Mouse (Mus musculus) hindbrain, embryonic 15.5 days (tissue): ENCODE results near the gene Lmx1a. TPM values are rescaled to one million over a fixed set of nuclear protein-coding genes. Genes with fewer than 3 reads are reported as not detected.
A peak's percentile ranks its signal among the peaks of the same experiment; 100 is the strongest.

Experiments used
- ATAC-seq: fragments of 200-750 bp; cut with Nextera tagmentation; 2 replicates; pipeline ENCODE4 v1.8.0; 2017; ENCODE audit warnings: low read depth, moderate number of reproducible peaks, moderate TSS enrichment; ENCODE audit not compliant: low FRiP score
- H3K27ac ChIP-seq: fragments of 300-500 bp; sonication (generic); replicated peaks from 2 replicates; pipeline ENCODE4 v1.5.1; 2015; ENCODE audit warnings: mild to moderate bottlenecking, inconsistent platforms
- H3K27me3 ChIP-seq: fragments of 300-500 bp; sonication (generic); 2 replicates; pipeline ENCODE4 v1.6.1; 2015; ENCODE audit warnings: control low read depth, inconsistent platforms
- H3K36me3 ChIP-seq: fragments of 300-500 bp; sonication (generic); 2 replicates; pipeline ENCODE4 v1.6.1; 2015; ENCODE audit warnings: control low read depth, inconsistent platforms
- H3K4me1 ChIP-seq: fragments of 300-500 bp; sonication (generic); replicated peaks from 2 replicates; pipeline ENCODE4 v1.6.1; 2015; ENCODE audit warnings: control low read depth, inconsistent platforms
- H3K4me2 ChIP-seq: fragments of 300-500 bp; sonication (generic); 2 replicates; pipeline ENCODE4 v1.6.1; 2015; ENCODE audit warnings: moderate library complexity, mild to moderate bottlenecking, inconsistent platforms
- H3K4me3 ChIP-seq: fragments of 300-500 bp; sonication (generic); 2 replicates; pipeline ENCODE4 v1.5.1; 2015; ENCODE audit warnings: mild to moderate bottlenecking, inconsistent platforms
- H3K9ac ChIP-seq: fragments of 300-500 bp; sonication (generic); 2 replicates; pipeline ENCODE4 v1.6.1; 2015; ENCODE audit warnings: inconsistent platforms
- H3K9me3 ChIP-seq: fragments of 300-500 bp; sonication (generic); 2 replicates; pipeline ENCODE4 v1.6.1; 2016; ENCODE audit warnings: control low read depth, inconsistent platforms
- WGBS: fragments of 180-500 bp; shearing (Covaris S2); methylation state at CpG from one replicate; pipeline ENCODE4 v1.1.7; 2015; 5-methylcytosine and 5-hydroxymethylcytosine counted together
- polyA plus RNA-seq: library from polyadenylated mRNA; unstranded; fragments of >200 nt; fragmentation: Nextera tagmentation; extraction: Ambion mirVana; gene quantifications from 2 replicates; pipeline ENCODE4 v1.2.1, GENCODE M21; 2015

Lmx1a gene
- polyA plus RNA-seq, 1 experiment from 2014 or later: 11.5 TPM

GRCm38 (mm10) chr1:167854801-167855200 is 165.8 kb downstream of the Lmx1a start:
- H3K4me1 ChIP-seq: no peaks in the 10 kb centered on the region
- H3K9me3 ChIP-seq: no peaks in the 10 kb centered on the region
- 45% methylated on average over 4 of the region's 4 CpGs for WGBS
- no peak for ATAC-seq
- H3K4me2 ChIP-seq: no peak overlapping the region
- H3K27ac ChIP-seq: no peak overlapping the region
- H3K36me3 ChIP-seq: no peaks in the 10 kb centered on the region
- no peaks in the 10 kb centered on the region for H3K27me3 ChIP-seq
- H3K9ac ChIP-seq: no peak overlapping the region
- H3K4me3 ChIP-seq: no peak overlapping the region

- no peak overlapping the region for H3K27ac ChIP-seq
- 85% methylated on average over 1 of the region's 1 CpGs for WGBS
- no peaks in the 10 kb centered on the region for H3K9me3 ChIP-seq
- H3K36me3 ChIP-seq: no peaks in the 10 kb centered on the region
- H3K4me1 ChIP-seq: no peaks in the 10 kb centered on the region
- H3K4me2 ChIP-seq: no peak overlapping the region
- no peak for ATAC-seq
- H3K27me3 ChIP-seq: no peaks in the 10 kb centered on the region
- H3K9ac ChIP-seq: no peak overlapping the region
- no peak overlapping the region for H3K4me3 ChIP-seq
Observed at GRCm38 (mm10) chr1:167872028-167872427, 183.0 kb downstream of the Lmx1a start.

GRCm38 (mm10) chr1:167874099-167874498 is 185.1 kb downstream of the Lmx1a start:
- Histone ChIP-seq H3K4me2 (no peak overlapping the region), H3K4me1 (no peaks in the 10 kb centered on the region), H3K9ac (no peak overlapping the region), H3K27me3 (no peaks in the 10 kb centered on the region), H3K9me3 (no peaks in the 10 kb centered on the region), H3K36me3 (no peaks in the 10 kb centered on the region), H3K4me3 (no peak overlapping the region), H3K27ac (no peak overlapping the region)
- no peak for ATAC-seq
- WGBS: 72% methylated on average over 3 of the region's 3 CpGs

- WGBS: 82% methylated on average over 4 of the region's 4 CpGs
Observed at GRCm38 (mm10) chr1:167877931-167878330, 188.9 kb downstream of the Lmx1a start.

GRCm38 (mm10) chr1:167878354-167878753 is 189.3 kb downstream of the Lmx1a start:
- no peak for ATAC-seq
- no peak overlapping the region for H3K9ac ChIP-seq
- H3K4me1 ChIP-seq: no peaks in the 10 kb centered on the region
- H3K36me3 ChIP-seq: no peaks in the 10 kb centered on the region
- 77% methylated on average over 11 of the region's 11 CpGs for WGBS
- H3K4me3 ChIP-seq: no peak overlapping the region
- H3K9me3 ChIP-seq: no peaks in the 10 kb centered on the region
- H3K4me2 ChIP-seq: no peak overlapping the region
- H3K27ac ChIP-seq: no peak overlapping the region
- no peaks in the 10 kb centered on the region for H3K27me3 ChIP-seq

More at GRCm38 (mm10) chr1:167877931-167878330, 188.9 kb downstream of the Lmx1a start:
- no peak for ATAC-seq
- Histone ChIP-seq H3K9ac (no peak overlapping the region), H3K36me3 (no peaks in the 10 kb centered on the region), H3K4me3 (no peak overlapping the region), H3K27ac (no peak overlapping the region), H3K27me3 (no peaks in the 10 kb centered on the region), H3K4me1 (no peaks in the 10 kb centered on the region), H3K4me2 (no peak overlapping the region), H3K9me3 (no peaks in the 10 kb centered on the region)

GRCm38 (mm10) chr1:167885776-167886175 is 196.7 kb downstream of the Lmx1a start:
- H3K36me3 ChIP-seq: no peaks in the 10 kb centered on the region
- no peaks in the 10 kb centered on the region for H3K9me3 ChIP-seq
- 91% methylated on average over 5 of the region's 5 CpGs for WGBS
- peaks cover 7% of the 10 kb centered on the region for H3K4me1 ChIP-seq
- no peak overlapping the region for H3K4me2 ChIP-seq
- ATAC-seq: no peak
- no peak overlapping the region for H3K27ac ChIP-seq
- H3K27me3 ChIP-seq: no peaks in the 10 kb centered on the region
- H3K4me3 ChIP-seq: no peak overlapping the region
- no peak overlapping the region for H3K9ac ChIP-seq

- peak; percentile 54; the same call in 1 of the 2 replicates for ATAC-seq
- Histone ChIP-seq H3K9ac (no peak overlapping the region), H3K4me3 (no peak overlapping the region), H3K4me1 (peaks cover 7% of the 10 kb centered on the region), H3K4me2 (peak overlapping the region; percentile 44), H3K36me3 (no peaks in the 10 kb centered on the region), H3K9me3 (no peaks in the 10 kb centered on the region), H3K27me3 (no peaks in the 10 kb centered on the region), H3K27ac (no peak overlapping the region)
- 63% methylated on average over 5 of the region's 5 CpGs for whole genome bisulfite sequencing
Observed at GRCm38 (mm10) chr1:167888120-167888519, 199.1 kb downstream of the Lmx1a start.

GRCm38 (mm10) chr1:167888816-167889215 is 199.8 kb downstream of the Lmx1a start:
- Histone ChIP-seq H3K4me1 (peaks cover 7% of the 10 kb centered on the region), H3K9ac (no peak overlapping the region), H3K4me3 (no peak overlapping the region), H3K27me3 (no peaks in the 10 kb centered on the region), H3K4me2 (peak overlapping the region; percentile 44), H3K9me3 (no peaks in the 10 kb centered on the region), H3K27ac (no peak overlapping the region), H3K36me3 (no peaks in the 10 kb centered on the region)
- 22% methylated on average over 9 of the region's 9 CpGs for WGBS
- 0 out of 2 replicates have a peak, but pooled peaks have one; percentile 71 for ATAC-seq

- no peak overlapping the region for H3K9ac ChIP-seq
- no peak overlapping the region for H3K27ac ChIP-seq
- H3K4me1 ChIP-seq: no peaks in the 10 kb centered on the region
- ATAC-seq: peak; percentile 63
- no peaks in the 10 kb centered on the region for H3K9me3 ChIP-seq
- no peaks in the 10 kb centered on the region for H3K36me3 ChIP-seq
- 34% methylated on average over 7 of the region's 7 CpGs for WGBS
- H3K27me3 ChIP-seq: no peaks in the 10 kb centered on the region
- no peak overlapping the region for H3K4me2 ChIP-seq
- H3K4me3 ChIP-seq: no peak overlapping the region
Observed at GRCm38 (mm10) chr1:167896234-167896633, 207.2 kb downstream of the Lmx1a start.

Other genes starting within 250 kb of the Lmx1a start
- gene Lrrc52, start 222.5 kb upstream of the Lmx1a start, polyA plus RNA-seq: 0.14 TPM in 1 of 2 replicates, not detected in the other
- 12.6 and 15.8 TPM in 2 replicates for gene Rxrg, start 90.9 kb upstream of the Lmx1a start, polyA plus RNA-seq